Mouse (Mus musculus): Measurements from ENCODE around the gene Abcg5. TPM values are rescaled to one million over a fixed set of nuclear protein-coding genes. Genes with fewer than 3 reads are reported as not detected.

Gene Abcg5
- polyA plus RNA-seq, 1 experiment from 2014 or later: 1.6 TPM

DNA sequence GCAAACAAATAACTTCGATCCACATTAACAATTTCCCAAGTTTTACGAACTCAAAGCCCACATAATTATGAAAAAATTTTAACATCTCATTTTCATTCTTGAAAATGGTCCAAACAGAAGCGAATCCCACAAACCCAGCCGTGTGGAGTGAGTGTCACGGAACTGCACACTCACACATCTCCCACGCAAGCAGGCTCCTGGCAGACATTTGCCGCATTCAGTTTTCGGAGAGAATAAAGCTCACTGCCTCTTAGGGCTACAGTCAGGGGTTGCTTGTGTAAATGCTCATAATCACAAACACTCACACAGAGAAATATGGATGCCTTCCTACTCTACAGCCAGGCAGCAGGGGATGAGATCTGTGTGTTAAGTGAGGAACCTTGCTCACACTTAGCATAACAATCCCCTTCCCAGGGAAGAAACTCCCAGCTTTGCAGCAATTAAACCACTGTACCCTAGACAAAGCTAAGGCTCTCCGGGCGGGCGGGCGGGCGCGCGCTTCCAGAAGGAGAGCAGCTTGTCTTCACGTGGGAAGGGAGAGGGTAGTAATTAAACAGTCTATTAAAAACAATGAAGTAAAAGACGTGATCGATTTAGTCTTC lies 30.9 kb upstream of the Abcg5 start:
- 89% methylated on average over 18 of the region's 18 CpGs for WGBS
- no peak overlapping the region for H3K27ac ChIP-seq
- no peaks in the 10 kb centered on the region for H3K9me3 ChIP-seq
- H3K9ac ChIP-seq: no peak overlapping the region
- H3K4me3 ChIP-seq: no peak overlapping the region
- H3K4me1 ChIP-seq: peaks cover 7% of the 10 kb centered on the region; the same call in 1 of the 2 replicates
- peaks cover 44% of the 10 kb centered on the region for H3K36me3 ChIP-seq
- no peaks in the 10 kb centered on the region for H3K27me3 ChIP-seq
- no peak for ATAC-seq (ENCODE audit: low FRiP score, low read depth)
- no peak overlapping the region for H3K4me2 ChIP-seq (replicated peaks)

DNA sequence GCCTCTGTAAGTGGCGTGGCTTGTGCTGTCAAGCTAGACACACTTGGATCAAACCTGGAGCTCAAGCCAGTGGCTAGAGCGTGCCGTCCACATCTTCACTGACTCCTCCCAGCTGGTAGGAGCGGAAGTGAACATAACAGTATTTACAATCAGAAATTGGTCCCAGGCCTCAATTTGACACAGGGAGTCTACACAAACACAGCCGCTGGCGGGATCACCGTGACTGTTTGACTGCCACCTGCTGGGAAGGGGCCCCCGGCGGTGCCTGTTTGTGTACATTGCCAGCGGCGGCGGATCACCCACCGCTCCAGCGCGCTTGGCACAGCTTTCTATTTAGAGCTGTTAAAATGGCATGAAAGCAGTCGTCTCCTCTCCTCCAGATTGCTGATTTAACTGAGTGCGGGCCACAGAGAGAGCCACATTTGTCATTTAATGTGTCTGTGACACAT lies 26.6 kb upstream of the Abcg5 start:
- ATAC-seq (ENCODE audit: low FRiP score, low read depth): no peak
- 62% methylated on average over 17 of the region's 17 CpGs for WGBS
- H3K4me2 ChIP-seq (replicated peaks): no peak overlapping the region

DNA sequence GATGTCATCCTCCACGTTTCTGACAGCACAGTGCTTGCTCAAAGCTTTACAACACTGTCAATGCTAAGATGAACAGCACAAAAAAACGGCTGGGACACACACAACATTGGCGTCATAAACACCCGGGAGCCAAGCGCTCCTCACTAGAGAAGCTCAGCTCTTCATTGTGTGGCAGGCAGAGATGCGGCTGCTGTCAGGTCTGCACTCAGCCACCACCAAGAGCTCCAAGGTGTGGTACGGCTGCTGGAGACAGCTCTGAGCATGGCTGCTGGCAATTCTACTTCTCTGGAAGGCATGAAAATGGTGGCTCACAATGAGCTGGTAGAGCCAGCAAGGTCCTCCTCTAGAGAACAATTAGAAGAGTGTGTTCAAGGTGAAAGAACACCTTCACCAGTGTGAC lies 26.0 kb upstream of the Abcg5 start:
- Histone ChIP-seq H3K27me3 (no peaks in the 10 kb centered on the region), H3K9me3 (no peaks in the 10 kb centered on the region), H3K36me3 (peaks cover 48% of the 10 kb centered on the region), H3K4me1 (peaks cover 7% of the 10 kb centered on the region; the same call in 1 of the 2 replicates), H3K27ac (no peak overlapping the region), H3K9ac (no peak overlapping the region), H3K4me3 (no peak overlapping the region), H3K4me2 (replicated peaks) (no peak overlapping the region)
- no peak for ATAC-seq (ENCODE audit: low FRiP score, low read depth)
- WGBS: 80% methylated on average over 7 of the region's 7 CpGs

More for the DNA sequence above, 26.6 kb upstream of the Abcg5 start:
- Histone ChIP-seq H3K27ac (no peak overlapping the region), H3K36me3 (peaks cover 44% of the 10 kb centered on the region), H3K4me3 (no peak overlapping the region), H3K9me3 (no peaks in the 10 kb centered on the region), H3K9ac (no peak overlapping the region), H3K4me1 (peaks cover 7% of the 10 kb centered on the region; the same call in 1 of the 2 replicates), H3K27me3 (no peaks in the 10 kb centered on the region)

- H3K27me3 ChIP-seq: no peaks in the 10 kb centered on the region
- H3K4me1 ChIP-seq: peaks cover 19% of the 10 kb centered on the region
- no peaks in the 10 kb centered on the region for H3K9me3 ChIP-seq
- no peak overlapping the region for H3K9ac ChIP-seq
- 62% methylated on average over 4 of the region's 4 CpGs for WGBS
- no peak overlapping the region for H3K4me3 ChIP-seq
- H3K27ac ChIP-seq: no peak overlapping the region
- ATAC-seq (ENCODE audit: low FRiP score, low read depth): no peak
- H3K36me3 ChIP-seq: peaks cover 45% of the 10 kb centered on the region
- H3K4me2 ChIP-seq (replicated peaks): no peak overlapping the region
Measured at GRCm38 (mm10) chr17:84707407-84707806, 24.6 kb upstream of the Abcg5 start.

DNA sequence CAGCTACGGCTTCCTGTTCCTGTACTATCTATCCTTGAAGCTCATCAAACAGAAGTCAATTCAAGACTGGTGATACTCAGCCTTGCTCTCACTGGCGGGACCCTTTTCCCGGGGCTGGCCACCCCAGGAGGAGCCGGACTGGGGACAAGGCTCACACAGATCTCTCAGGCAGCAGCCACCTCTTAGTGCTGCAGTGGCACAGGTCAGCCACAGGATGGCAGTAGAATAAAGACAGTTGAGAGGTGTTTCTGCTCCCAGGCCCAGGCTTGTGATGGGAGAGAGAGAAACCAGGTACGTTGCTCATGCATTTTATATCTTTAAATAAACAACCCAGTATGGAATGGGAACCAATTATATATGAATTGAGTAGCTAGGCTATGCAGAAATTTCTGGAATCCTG lies 15.9 kb upstream of the Abcg5 start:
- WGBS: 26% methylated on average over 5 of the region's 5 CpGs
- no peaks in the 10 kb centered on the region for H3K9me3 ChIP-seq

DNA sequence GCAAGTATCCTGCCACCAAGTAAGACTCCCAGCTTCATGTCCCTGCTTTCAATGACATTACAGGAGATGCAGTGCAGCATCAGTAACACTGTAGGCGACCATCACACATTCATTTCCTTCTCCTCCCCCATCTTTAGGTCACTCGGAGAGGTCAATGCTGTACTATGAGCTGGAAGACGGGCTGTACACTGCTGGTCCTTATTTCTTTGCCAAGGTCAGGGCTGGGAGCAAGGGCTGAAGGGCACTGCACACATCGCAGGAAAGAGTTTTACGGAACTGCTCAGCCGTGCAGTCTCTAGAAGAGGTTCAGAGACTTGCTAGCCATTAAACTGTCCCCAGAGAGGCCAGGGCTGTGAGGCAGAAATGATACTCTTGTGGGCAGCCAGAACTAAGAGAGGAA lies 13.7 kb upstream of the Abcg5 start:
- Histone ChIP-seq H3K27ac (no peak overlapping the region), H3K4me3 (no peak overlapping the region), H3K9ac (no peak overlapping the region), H3K9me3 (no peaks in the 10 kb centered on the region), H3K4me2 (replicated peaks) (no peak overlapping the region), H3K36me3 (no peaks in the 10 kb centered on the region), H3K27me3 (no peaks in the 10 kb centered on the region), H3K4me1 (peaks cover 18% of the 10 kb centered on the region)
- ATAC-seq (ENCODE audit: low FRiP score, low read depth): no peak
- WGBS: 56% methylated on average over 6 of the region's 6 CpGs

More for the DNA sequence above, 15.9 kb upstream of the Abcg5 start:
- Histone ChIP-seq H3K9ac (no peak overlapping the region), H3K27ac (no peak overlapping the region), H3K27me3 (no peaks in the 10 kb centered on the region), H3K4me3 (no peak overlapping the region), H3K4me1 (peaks cover 38% of the 10 kb centered on the region), H3K36me3 (0 out of 2 replicates have a peak, but pooled peaks cover 1% of the 10 kb centered on the region), H3K4me2 (replicated peaks) (no peak overlapping the region)
- ATAC-seq (ENCODE audit: low FRiP score, low read depth): no peak

DNA sequence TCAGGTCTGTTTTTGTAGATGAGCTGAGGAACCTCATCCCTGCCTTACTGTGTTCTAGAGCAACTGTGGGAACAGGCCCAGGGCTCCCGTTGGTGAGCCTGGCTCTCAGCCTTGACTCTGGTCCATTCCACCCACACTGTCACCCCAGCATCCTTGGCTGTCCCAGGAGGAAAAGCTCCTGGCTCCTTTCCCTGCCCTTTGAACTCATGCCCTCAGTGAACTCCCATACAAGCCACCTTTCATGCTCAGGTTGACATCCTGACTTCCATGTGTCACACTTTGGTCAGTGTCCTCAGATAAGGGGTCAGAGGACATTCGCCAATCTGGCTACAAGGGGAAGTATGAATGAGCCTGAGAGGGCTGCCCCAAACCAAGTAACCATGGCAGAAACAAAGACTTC lies 10.9 kb upstream of the Abcg5 start:
- no peaks in the 10 kb centered on the region for H3K9me3 ChIP-seq
- ATAC-seq (ENCODE audit: low FRiP score, low read depth): no peak
- WGBS: 86% methylated on average over 2 of the region's 2 CpGs
- H3K4me1 ChIP-seq: no peaks in the 10 kb centered on the region
- H3K4me2 ChIP-seq (replicated peaks): no peak overlapping the region
- no peak overlapping the region for H3K27ac ChIP-seq
- no peaks in the 10 kb centered on the region for H3K27me3 ChIP-seq
- no peak overlapping the region for H3K9ac ChIP-seq
- H3K4me3 ChIP-seq: no peak overlapping the region
- no peaks in the 10 kb centered on the region for H3K36me3 ChIP-seq

DNA sequence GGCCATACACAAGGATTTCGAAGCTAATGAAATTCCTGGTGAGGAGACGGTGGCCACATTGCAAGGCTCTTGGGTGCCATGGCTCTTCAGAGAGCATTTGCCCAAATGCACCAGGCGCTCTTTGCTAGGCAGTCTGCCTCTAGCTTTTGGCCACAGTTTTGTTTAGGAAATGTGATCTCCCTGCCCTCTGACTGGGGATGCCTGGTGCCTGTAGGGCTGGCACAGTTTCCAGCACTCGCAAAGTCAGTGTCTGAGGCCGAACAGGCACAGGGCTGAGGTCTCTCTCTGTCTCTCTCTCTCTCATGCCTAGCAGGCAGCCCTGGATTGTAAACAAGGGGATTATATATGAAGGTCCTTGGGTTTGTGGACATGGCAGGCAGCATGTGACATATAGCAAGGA lies 7.3 kb upstream of the Abcg5 start:
- no peak overlapping the region for H3K4me3 ChIP-seq
- no peak for ATAC-seq (ENCODE audit: low FRiP score, low read depth)
- H3K4me2 ChIP-seq (replicated peaks): no peak overlapping the region
- no peaks in the 10 kb centered on the region for H3K36me3 ChIP-seq
- no peaks in the 10 kb centered on the region for H3K4me1 ChIP-seq
- H3K9me3 ChIP-seq: no peaks in the 10 kb centered on the region
- no peak overlapping the region for H3K9ac ChIP-seq
- H3K27me3 ChIP-seq: no peaks in the 10 kb centered on the region
- no peak overlapping the region; the same call in 1 of the 2 replicates for H3K27ac ChIP-seq
- 61% methylated on average over 5 of the region's 5 CpGs for WGBS

DNA sequence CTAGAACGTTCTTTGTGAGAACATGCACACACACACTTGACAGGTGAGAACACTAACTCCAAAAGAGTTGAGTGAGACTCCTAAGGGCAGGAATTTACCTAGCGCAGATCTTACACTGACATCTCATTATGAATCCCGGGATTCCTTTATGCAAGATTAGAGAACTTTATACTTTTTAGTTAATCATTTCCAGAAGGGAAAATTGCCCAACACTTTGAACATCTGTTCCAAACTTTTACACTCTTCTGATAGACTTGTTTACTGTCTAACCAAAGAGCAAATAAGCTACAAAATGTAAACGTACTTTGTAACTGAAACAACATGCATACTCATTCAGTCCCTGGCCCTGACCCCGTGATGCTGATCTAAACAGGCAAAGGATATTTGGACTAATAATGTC lies 6.5 kb upstream of the Abcg5 start:
- H3K4me3 ChIP-seq: no peak overlapping the region
- H3K4me2 ChIP-seq (replicated peaks): no peak overlapping the region
- WGBS: 73% methylated on average over 5 of the region's 5 CpGs
- no peak overlapping the region for H3K9ac ChIP-seq
- no peaks in the 10 kb centered on the region for H3K4me1 ChIP-seq
- no peaks in the 10 kb centered on the region for H3K36me3 ChIP-seq
- H3K9me3 ChIP-seq: no peaks in the 10 kb centered on the region
- no peaks in the 10 kb centered on the region for H3K27me3 ChIP-seq
- no peak for ATAC-seq (ENCODE audit: low FRiP score, low read depth)
- H3K27ac ChIP-seq: no peak overlapping the region

- Histone ChIP-seq H3K4me1 (no peaks in the 10 kb centered on the region), H3K9me3 (no peaks in the 10 kb centered on the region), H3K27me3 (no peaks in the 10 kb centered on the region), H3K9ac (no peak overlapping the region), H3K36me3 (no peaks in the 10 kb centered on the region), H3K4me2 (replicated peaks) (no peak overlapping the region), H3K4me3 (no peak overlapping the region), H3K27ac (no peak overlapping the region)
- 89% methylated on average over 11 of the region's 11 CpGs for WGBS
- no peak for ATAC-seq (ENCODE audit: low FRiP score, low read depth)
Measured at GRCm38 (mm10) chr17:84688834-84689233, 6.0 kb upstream of the Abcg5 start.

DNA sequence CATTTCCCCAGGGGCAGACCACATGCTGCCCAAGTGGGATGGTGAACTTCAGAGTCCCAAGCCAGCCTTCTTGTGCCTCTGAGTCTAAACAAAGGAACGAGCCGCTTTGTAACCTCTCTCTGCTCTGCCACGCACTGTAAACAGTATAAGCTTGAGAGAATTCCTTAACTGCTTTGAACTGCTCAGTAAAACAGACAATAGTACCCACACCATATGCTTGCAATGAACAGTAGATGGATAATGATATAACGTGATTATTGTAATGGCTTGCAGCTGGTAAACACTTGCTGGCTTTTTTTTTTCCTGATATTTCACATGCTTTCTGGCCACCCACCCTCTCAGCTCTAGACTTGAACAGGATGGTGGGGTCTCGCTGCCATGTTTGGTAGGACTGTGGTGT lies 5.2 kb upstream of the Abcg5 start:
- no peaks in the 10 kb centered on the region for H3K36me3 ChIP-seq
- H3K27me3 ChIP-seq: no peaks in the 10 kb centered on the region
- WGBS: 43% methylated on average over 5 of the region's 5 CpGs
- no peak for ATAC-seq (ENCODE audit: low FRiP score, low read depth)
- H3K9ac ChIP-seq: no peak overlapping the region
- H3K4me3 ChIP-seq: no peak overlapping the region
- H3K9me3 ChIP-seq: no peaks in the 10 kb centered on the region
- no peaks in the 10 kb centered on the region for H3K4me1 ChIP-seq
- H3K27ac ChIP-seq: no peak overlapping the region
- H3K4me2 ChIP-seq (replicated peaks): no peak overlapping the region

GRCm38 (mm10) chr17:84685286-84685685 lies 2.5 kb upstream of the Abcg5 start:
- WGBS: 67% methylated on average over 4 of the region's 4 CpGs
- Histone ChIP-seq H3K27ac (no peak overlapping the region), H3K36me3 (no peaks in the 10 kb centered on the region), H3K4me3 (no peak overlapping the region), H3K4me1 (no peaks in the 10 kb centered on the region), H3K27me3 (no peaks in the 10 kb centered on the region), H3K9ac (no peak overlapping the region), H3K4me2 (replicated peaks) (no peak overlapping the region), H3K9me3 (no peaks in the 10 kb centered on the region)
- no peak for ATAC-seq (ENCODE audit: low FRiP score, low read depth)

- no peak for ATAC-seq (ENCODE audit: low FRiP score, low read depth)
- Histone ChIP-seq H3K36me3 (no peaks in the 10 kb centered on the region), H3K4me3 (no peak overlapping the region), H3K9me3 (no peaks in the 10 kb centered on the region), H3K4me1 (no peaks in the 10 kb centered on the region), H3K27ac (no peak overlapping the region), H3K4me2 (replicated peaks) (no peak overlapping the region), H3K9ac (no peak overlapping the region), H3K27me3 (no peaks in the 10 kb centered on the region)
- WGBS: 32% methylated on average over 6 of the region's 6 CpGs
Measured at GRCm38 (mm10) chr17:84684284-84684683, 1.5 kb upstream of the Abcg5 start.

Data from limb, embryonic 13.5 days (tissue).